Mouse (Mus musculus): ENCODE measurements around the gene Wnt5b.
A peak's percentile ranks its signal among the peaks of the same experiment; 100 is the strongest.

The Wnt5b gene

GRCm38 (mm10) chr6:119543803-119544517 is at the start of gene Wnt5b:
Gene Wnt5b (minus strand): TSS chr6:119544347.
- no peak for DNase-seq

GRCm38 (mm10) chr6:119590872-119591271 is 46.7 kb upstream of the Wnt5b start:
- no peak for DNase-seq

- DNase-seq, result no peak
Measured at GRCm38 (mm10) chr6:119587897-119588296, 43.8 kb upstream of the Wnt5b start.

GRCm38 (mm10) chr6:119587454-119587853 is 43.3 kb upstream of the Wnt5b start:
- DNase-seq, result no peak

GRCm38 (mm10) chr6:119585652-119586375 is 41.7 kb upstream of the Wnt5b start:
- no peak for DNase-seq

GRCm38 (mm10) chr6:119584061-119584460 is 39.9 kb upstream of the Wnt5b start:
- DNase-seq, result no peak

- no peak for DNase-seq
Measured at GRCm38 (mm10) chr6:119583165-119583564, 39.0 kb upstream of the Wnt5b start.

- DNase-seq, result no peak
Measured at GRCm38 (mm10) chr6:119576706-119577105, 32.6 kb upstream of the Wnt5b start.

GRCm38 (mm10) chr6:119575331-119575730 is 31.2 kb upstream of the Wnt5b start:
- DNase-seq, result no peak

GRCm38 (mm10) chr6:119572296-119572695 is 28.1 kb upstream of the Wnt5b start:
- peak; percentile 85 for DNase-seq

- no peak for DNase-seq
Measured at GRCm38 (mm10) chr6:119570797-119571196, 26.6 kb upstream of the Wnt5b start.

GRCm38 (mm10) chr6:119568339-119568738 is 24.2 kb upstream of the Wnt5b start:
- DNase-seq, result no peak

GRCm38 (mm10) chr6:119565451-119566379 is 21.6 kb upstream of the Wnt5b start:
- DNase-seq, result no peak

GRCm38 (mm10) chr6:119562558-119562957 is 18.4 kb upstream of the Wnt5b start:
- DNase-seq, result no peak

GRCm38 (mm10) chr6:119558855-119559254 is 14.7 kb upstream of the Wnt5b start:
- DNase-seq, result no peak

GRCm38 (mm10) chr6:119554439-119554838 is 10.3 kb upstream of the Wnt5b start:
- DNase-seq, result no peak

GRCm38 (mm10) chr6:119544518-119544864 is 344 bp upstream of the Wnt5b start:
- no peak for DNase-seq

- DNase-seq, result no peak
Measured at GRCm38 (mm10) chr6:119543456-119543802, 718 bp downstream of the Wnt5b start.

- no peak for DNase-seq
Measured at GRCm38 (mm10) chr6:119535867-119536266, 8.3 kb downstream of the Wnt5b start.

GRCm38 (mm10) chr6:119533170-119533709 is 10.9 kb downstream of the Wnt5b start:
- DNase-seq, result no peak

GRCm38 (mm10) chr6:119529659-119530058 is 14.5 kb downstream of the Wnt5b start:
- DNase-seq, result no peak

GRCm38 (mm10) chr6:119526498-119526897 is 17.6 kb downstream of the Wnt5b start:
- no peak for DNase-seq

GRCm38 (mm10) chr6:119521931-119522391 is 22.2 kb downstream of the Wnt5b start:
- DNase-seq, result peak; percentile 11

All from cerebellum, adult 11-12 months (tissue).